Mouse (Mus musculus) hematopoietic stem cell, adult 5-6 weeks (primary cell): ENCODE measurements at regions not wholly inside any gene's neighbourhood (a gene's known extent, or its start where the extent isn't known, plus 50 kb on each side); places are given as distances from the start of the nearest gene placed in this dataset.
"Not testable (repeated sequence)": the region's sequence is repeated elsewhere in the genome, so short reads cannot be mapped to it uniquely, and the experiment has no call there.

Experiments
- ATAC-seq, 2 experiments: fragments of 125-278 bp in 1 of 2; replicated peaks in 1 of 2; 2 replicates each; pipeline ENCODE4 v1.8.0; 2016 to 2017; ENCODE audit warnings: inconsistent platforms in 2 of 2, mild to moderate bottlenecking in 2 of 2, moderate number of reproducible peaks in 2 of 2, low read depth in 1 of 2, moderate TSS enrichment in 1 of 2; ENCODE audit not compliant: low FRiP score in 2 of 2, poor library complexity in 2 of 2, severe bottlenecking in 2 of 2, insufficient read depth in 1 of 2, low TSS enrichment in 1 of 2

DNA sequence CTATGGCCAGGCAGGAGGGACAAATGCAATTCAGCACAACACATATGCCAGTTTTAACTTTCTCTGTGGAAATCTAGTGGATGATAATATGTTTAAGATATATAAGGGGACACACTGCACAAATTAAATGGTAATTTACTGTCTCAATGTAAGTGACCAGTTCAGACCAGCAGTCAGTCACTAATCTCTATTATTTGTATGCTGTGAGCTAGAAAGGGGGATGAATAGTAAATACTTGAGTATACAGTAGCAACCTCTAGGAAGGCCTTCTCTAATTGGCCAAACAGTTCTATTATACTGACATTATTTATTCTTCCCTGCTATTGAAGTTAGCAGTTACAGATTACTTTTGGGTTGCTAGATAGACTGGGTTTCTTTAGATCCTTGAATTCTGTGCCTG lies 391.2 kb downstream of the Fign start:
- no peak for ATAC-seq

DNA sequence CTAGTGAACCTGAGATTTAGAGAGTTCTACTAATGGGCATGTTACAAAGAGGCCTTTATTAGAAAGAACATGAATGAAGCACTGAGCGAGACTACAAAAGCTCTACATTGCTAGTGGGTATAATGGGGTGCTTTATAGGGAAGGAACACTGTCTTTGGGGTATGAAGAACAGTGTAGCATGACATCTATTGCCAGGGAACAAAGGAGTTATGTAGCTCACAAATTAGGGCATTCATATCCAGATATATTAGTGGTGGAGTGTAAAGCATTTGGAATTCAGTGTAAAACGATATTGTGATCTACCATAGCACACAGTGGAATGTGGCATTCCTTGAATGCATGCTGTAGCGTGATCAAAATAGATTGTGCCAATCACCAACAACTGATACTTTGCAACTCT lies 391.7 kb downstream of the Fign start:
- no peak for ATAC-seq

DNA sequence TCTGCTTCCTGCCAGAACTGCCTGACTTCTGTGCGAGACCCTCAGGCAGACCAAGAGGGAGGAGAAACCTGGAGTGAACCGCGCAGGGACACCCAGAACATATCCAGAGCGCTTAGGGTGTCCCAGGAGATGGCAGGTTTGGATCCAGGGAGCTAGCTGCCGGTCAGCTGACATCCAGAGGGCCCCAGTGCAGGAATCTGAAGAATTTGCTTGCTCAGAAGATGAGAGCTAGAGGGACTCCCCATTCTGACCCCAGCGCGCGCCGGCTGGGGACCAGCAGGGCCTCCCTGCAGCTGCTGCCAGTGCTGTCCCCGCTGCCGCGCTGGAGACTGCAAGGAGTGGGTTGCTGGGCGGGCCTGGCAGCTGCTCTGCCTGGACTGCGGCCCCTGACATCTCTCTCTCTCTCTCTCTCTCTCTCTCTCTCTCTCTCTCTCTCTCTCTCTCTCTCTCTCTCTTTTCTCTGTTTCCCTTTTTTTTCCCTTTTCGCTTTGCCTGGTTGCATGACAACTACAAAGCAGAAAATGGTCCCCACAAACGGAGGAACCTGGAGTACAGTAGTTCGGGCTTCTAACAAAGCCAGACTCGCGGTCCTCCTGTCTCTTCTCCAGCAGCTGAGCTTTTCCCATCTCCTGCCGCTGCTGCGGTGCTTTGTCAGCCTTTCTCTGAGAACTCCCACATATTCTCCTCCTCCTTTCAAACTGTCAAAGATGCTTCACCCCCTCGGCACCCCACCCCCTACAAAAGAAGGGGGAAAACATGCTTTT lies 395.3 kb downstream of the Fign start:
- ATAC-seq, result no peak; a peak in 1 of 4 replicates

DNA sequence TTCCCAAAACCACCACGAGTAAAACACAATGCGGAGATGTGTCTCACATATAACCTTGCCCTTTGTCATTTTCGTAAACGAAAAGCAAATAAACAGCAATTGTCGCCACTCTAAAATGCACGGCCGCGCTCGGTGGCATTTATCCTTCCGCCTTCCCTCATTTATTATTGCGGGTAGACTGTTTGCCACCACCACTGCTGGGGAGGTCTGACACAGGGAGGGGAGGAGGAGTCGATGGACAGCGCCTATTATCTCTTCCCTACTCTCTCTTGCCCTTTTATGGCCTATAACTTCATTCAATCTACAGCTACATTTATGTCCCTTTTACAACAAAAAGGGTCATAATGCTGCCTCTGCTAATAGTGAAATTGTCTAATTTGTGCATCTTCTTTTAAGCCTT lies 396.0 kb downstream of the Fign start:
- ATAC-seq, result no peak

DNA sequence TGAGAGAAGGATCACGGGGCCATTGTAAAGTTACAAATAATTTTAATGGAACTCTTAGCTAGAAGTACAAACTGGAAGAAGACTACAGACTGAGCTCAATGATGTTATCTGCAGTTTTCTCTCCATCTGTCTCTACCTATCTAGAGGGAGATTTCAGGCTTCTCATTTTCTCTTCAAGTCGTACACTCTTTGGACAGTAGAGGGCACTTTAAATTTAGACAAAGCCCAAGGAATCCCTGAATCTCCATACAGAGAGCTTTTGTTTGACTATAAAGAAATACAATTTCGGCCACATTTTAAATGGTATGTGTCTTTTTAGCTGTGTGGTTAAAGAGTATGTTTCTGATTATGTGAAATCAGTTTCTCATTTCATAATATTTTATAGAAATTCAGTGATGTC lies 397.6 kb downstream of the Fign start:
- ATAC-seq, result peak in 1 of 2 experiments; percentile 22; a peak in 1 of 4 replicates

DNA sequence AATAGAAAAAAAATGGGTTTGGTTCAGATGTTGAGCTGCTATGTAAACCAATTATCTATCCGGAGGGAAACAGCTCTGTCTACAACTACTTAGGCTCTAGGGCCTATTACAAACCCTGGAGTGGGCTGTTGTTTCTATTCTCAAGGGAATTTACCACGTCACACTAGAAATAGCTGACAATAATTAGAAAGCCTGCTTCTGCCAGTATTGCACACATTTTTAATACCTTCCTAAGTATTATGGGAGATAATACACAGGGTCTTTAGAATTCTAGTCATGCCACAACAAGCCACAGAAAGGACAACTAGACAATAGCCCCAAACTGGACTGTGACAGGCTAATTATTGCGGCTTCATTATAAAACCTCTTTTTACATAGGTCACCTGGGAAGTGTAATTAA lies 428.1 kb downstream of the Fign start:
- no peak for ATAC-seq

DNA sequence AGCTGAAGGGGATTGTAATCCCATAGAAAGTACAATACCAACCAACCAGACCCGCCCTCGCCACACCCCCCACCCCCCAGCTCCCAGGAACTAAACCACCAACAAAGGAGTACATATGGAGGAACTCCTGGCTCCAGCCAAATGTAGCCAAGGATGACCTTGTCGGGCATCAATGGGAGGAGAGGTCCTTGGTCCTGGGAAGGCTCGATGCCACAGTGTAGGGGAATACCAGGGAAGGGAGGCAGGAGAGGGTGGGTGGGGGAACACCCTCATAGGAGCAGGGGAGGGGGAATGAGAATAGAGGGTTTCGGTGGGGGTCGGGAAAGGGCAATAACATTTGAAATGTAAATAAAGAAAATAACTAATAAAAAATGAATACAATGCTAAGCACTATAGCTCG lies 429.1 kb downstream of the Fign start:
- no peak for ATAC-seq

DNA sequence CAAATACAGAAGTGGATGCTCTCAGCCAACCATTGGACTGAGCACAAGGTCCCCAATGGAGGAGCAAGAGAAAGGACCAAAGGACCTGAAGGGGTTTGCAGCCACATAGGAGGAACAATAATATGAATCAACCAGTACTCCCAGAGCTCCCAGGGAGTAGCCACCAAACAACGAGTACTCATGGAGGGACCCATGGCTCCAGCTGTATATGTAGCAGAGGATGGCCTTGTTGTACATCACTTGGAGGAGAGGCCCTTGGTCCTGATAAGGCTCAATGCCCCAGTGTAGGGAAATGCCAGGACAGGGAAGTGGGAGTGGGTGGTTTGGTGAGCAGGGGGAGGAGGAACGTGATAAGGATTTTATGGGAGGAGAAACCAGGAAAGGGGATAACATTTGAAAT lies 437.9 kb downstream of the Fign start:
- ATAC-seq, result not testable (repeated sequence)
